Comparison of ENCODE assay signal across 8 mouse cellular contexts in genomic region chr9:35019372-35019771, GRCm38 (mm10).
DNase-seq lines count a peak whose midpoint lies in the region; ATAC-seq and TF ChIP-seq lines count a peak whose summit lies in the region.

No protein-coding gene starts in this region.

- TF ChIP-seq CTCF in stomach, postnatal 0 days (IDR thresholded peaks at IDR 0.05; ENCODE audit: low read depth), result peak; percentile 91

- no peak overlapping the region for H3K9ac ChIP-seq in hindbrain, embryonic 12.5 days
- H3K9ac ChIP-seq in stomach, postnatal 0 days (ENCODE audit: low read length), result no peak overlapping the region

- no peak overlapping the region for H3K27ac ChIP-seq in hindbrain, embryonic 12.5 days
- H3K27ac ChIP-seq in midbrain, embryonic 10.5 days (replicated peaks), result no peak overlapping the region
- no peak overlapping the region for H3K27ac ChIP-seq in stomach, postnatal 0 days (replicated peaks)

- peak; percentile 57; the same call in 1 of the 2 replicates for ATAC-seq in hindbrain, embryonic 12.5 days (ENCODE audit: low FRiP score)
- ATAC-seq in stomach, postnatal 0 days (ENCODE audit: low FRiP score, low TSS enrichment), result peak; percentile 48; the same call in 1 of the 2 replicates
- no peak for ATAC-seq in erythroblast, adult 5-6 weeks (replicated peaks; ENCODE audit: low FRiP score, poor library complexity, severe bottlenecking)

- H3K27me3 ChIP-seq in hindbrain, embryonic 12.5 days, result no peaks in the 10 kb centered on the region
- peaks cover 16% of the 10 kb centered on the region for H3K27me3 ChIP-seq in midbrain, embryonic 10.5 days (ENCODE audit: low read depth, poor library complexity, severe bottlenecking)
- H3K27me3 ChIP-seq in stomach, postnatal 0 days (ENCODE audit: control insufficient read depth, insufficient read depth, low read length), result no peaks in the 10 kb centered on the region; the same call in 1 of the 2 replicates

- no peaks in the 10 kb centered on the region for H3K36me3 ChIP-seq in hindbrain, embryonic 12.5 days
- H3K36me3 ChIP-seq in midbrain, embryonic 10.5 days, result no peaks in the 10 kb centered on the region
- no peaks in the 10 kb centered on the region for H3K36me3 ChIP-seq in stomach, postnatal 0 days (ENCODE audit: control insufficient read depth, insufficient read depth, low read length)

- DNase-seq in urinary bladder, postnatal 14 days (ENCODE audit: low spot score), result peak; percentile 51
- DNase-seq in urinary bladder, postnatal 4 days (ENCODE audit: low spot score in 2 of 2), result no peak
- peak; percentile 85 for DNase-seq in embryo, embryonic 10.5 days (ENCODE audit: low spot score)
- peak; percentile 71 to 81 for DNase-seq in layer of hippocampus, postnatal 10 days (ENCODE audit: low spot score in 2 of 2)
- peak; percentile 37 for DNase-seq in midbrain, embryonic 10.5 days (ENCODE audit: low spot score)
- DNase-seq in stomach, postnatal 0 days (ENCODE audit: low spot score), result peak; percentile 37

- H3K4me3 ChIP-seq in hindbrain, embryonic 12.5 days, result no peak overlapping the region
- no peak overlapping the region for H3K4me3 ChIP-seq in midbrain, embryonic 10.5 days
- no peak overlapping the region for H3K4me3 ChIP-seq in stomach, postnatal 0 days (ENCODE audit: low read depth, low read length)

- H3K4me1 ChIP-seq in hindbrain, embryonic 12.5 days, result peaks cover 14% of the 10 kb centered on the region
- H3K4me1 ChIP-seq in midbrain, embryonic 10.5 days, result peaks cover 9% of the 10 kb centered on the region
- H3K4me1 ChIP-seq in stomach, postnatal 0 days (replicated peaks; ENCODE audit: control insufficient read depth, insufficient read depth), result no peaks in the 10 kb centered on the region

- no peak for TF ChIP-seq EP300 in stomach, postnatal 0 days (optimal IDR thresholded peaks at IDR 0.05)

- 13% methylated on average over 3 of the region's 3 CpGs for WGBS in hindbrain, embryonic 12.5 days
- WGBS in midbrain, embryonic 10.5 days, result 27% methylated on average over 3 of the region's 3 CpGs
- WGBS in stomach, postnatal 0 days, result 15% methylated on average over 3 of the region's 3 CpGs

- no peak overlapping the region for H3K4me2 ChIP-seq in hindbrain, embryonic 12.5 days (replicated peaks)
- H3K4me2 ChIP-seq in stomach, postnatal 0 days (replicated peaks; ENCODE audit: low read depth), result no peak overlapping the region

- no peaks in the 10 kb centered on the region for H3K9me3 ChIP-seq in hindbrain, embryonic 12.5 days (replicated peaks)
- no peaks in the 10 kb centered on the region for H3K9me3 ChIP-seq in midbrain, embryonic 10.5 days (replicated peaks)
- H3K9me3 ChIP-seq in stomach, postnatal 0 days (ENCODE audit: control insufficient read depth, low read length), result no peaks in the 10 kb centered on the region

Comparison
In these comparisons a context has a peak if more than half of its experiments do, and no peak if none do; other contexts are left out.
1. DNase-seq: peak in urinary bladder, postnatal 14 days (single experiment), embryo, embryonic 10.5 days (single experiment), layer of hippocampus, postnatal 10 days (2 of 2), midbrain, embryonic 10.5 days (single experiment) and stomach, postnatal 0 days (single experiment); none in urinary bladder, postnatal 4 days (0 of 2).